Mouse (Mus musculus): ENCODE results near the gene Lrrc52.

The Lrrc52 gene

DNA sequence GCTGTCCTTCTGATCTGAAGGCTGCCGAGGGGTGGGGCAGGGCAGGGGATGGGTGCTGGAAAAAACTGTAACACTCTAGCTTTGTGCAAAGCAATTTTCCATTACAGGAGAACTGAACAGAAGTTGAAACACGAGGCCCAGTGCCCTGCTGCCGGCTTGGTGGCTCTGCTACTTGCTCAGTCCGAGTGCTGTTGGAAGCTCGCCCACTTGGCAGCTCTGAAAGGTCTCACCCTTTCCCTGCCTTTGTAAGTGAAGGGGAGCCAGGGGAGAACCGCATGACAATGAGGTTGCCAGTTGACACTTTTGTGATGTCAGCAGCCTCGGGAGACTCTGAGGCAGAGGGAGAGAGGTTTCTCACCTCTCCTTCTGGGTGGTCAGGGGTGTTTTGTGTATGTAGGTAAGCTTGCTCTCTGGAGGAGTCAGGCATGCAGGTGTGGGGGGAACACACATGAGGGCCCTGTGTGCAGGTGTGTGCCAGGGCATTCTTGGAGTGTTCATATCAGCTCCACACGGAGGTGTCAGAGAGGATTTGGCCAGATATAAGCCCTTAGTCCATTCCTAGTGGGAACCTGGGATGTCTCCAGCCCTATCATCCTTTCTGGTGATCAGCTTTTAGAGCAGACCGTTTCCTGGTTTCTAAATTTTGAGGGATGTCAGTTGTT is at the start of gene Lrrc52:
Gene Lrrc52, minus strand, starts transcription at position 16 of the 662 bp plus-strand sequence.
- no peak for DNase-seq (ENCODE audit: low spot score)

- DNase-seq (ENCODE audit: low spot score): no peak
Observed at GRCm38 (mm10) chr1:167511621-167512020, 45.0 kb upstream of the Lrrc52 start.

DNA sequence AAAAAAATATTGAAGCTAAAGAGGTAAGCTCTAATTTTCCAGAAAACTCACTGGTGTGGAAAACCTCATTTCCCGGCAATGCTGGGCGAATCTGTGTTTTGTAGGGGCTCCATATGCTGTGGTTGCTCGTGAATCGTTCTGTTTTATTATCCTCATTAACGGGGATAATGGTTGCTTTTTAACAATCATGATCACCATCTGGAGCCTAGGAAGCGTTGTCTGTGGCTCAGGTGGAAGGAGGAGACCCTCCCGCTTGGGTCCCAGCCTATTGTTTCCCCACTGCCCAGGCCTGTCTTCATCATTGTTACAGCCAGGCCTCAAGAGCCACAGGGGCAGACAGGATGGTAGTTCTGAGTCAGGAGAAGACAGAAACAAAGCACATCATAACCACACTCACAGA is 39.5 kb upstream of the Lrrc52 start:
- DNase-seq (ENCODE audit: low spot score): no peak

DNA sequence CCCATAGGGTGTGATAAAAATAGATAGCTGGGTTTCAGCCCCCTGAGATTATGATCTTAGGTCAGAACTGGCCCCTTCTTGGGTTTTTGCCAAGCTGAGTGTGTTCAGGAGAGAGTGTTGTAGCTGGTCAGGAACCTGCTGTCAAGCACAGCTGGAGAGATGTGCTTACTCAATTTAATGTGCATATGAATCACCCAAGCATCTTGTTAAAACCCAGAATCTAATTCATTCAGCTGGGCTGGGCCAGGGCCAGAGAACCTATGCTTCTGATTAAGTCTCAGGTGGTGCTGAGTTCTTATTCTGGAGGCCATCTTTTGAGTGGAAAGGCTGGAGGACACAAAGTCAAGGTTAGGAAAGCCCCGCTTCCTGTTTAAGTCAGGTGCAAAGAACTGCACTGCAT is 38.8 kb upstream of the Lrrc52 start:
- no peak for DNase-seq (ENCODE audit: low spot score)

- DNase-seq (ENCODE audit: low spot score): no peak
Observed at GRCm38 (mm10) chr1:167499097-167499850, 32.7 kb upstream of the Lrrc52 start.

DNA sequence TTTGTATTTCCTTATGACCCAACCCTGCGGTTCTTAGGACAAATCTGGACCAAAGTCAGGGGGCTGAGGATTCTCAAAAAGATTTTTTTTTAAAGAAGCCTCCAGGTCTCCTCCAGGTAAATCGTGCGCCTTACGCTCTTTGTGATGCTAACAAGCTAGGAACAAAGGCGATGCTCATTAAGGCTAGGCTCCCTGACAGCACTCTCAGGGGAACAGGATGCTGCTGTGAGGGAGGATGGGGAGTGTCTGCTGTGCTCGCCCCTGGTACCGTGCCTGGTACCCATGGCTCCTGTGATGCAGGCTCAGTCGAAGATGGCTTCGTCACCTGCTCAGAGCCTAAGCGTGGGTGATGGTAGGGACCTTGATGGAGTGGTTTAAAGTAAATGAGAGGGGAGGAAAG is 31.4 kb upstream of the Lrrc52 start:
- DNase-seq (ENCODE audit: low spot score): no peak

DNA sequence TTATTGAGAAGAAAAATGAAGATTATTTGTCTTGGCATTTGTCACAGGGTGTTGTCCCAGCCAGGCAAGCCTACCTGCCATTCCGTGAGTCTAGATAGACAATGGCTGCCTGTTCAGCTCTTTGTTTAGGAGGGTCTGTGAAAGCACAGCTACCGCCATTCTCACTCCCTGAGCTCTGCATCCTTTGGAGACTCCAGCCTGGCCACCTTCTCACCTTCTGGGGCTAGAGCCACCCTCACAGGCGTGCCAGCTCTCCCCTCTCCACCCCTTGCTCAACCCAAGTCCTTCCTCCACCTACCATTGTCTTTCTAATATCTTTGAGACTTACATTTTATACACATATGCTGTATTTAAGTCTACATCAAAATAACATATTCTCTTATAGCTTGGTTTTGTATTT is 31.0 kb upstream of the Lrrc52 start:
- DNase-seq (ENCODE audit: low spot score): no peak

DNA sequence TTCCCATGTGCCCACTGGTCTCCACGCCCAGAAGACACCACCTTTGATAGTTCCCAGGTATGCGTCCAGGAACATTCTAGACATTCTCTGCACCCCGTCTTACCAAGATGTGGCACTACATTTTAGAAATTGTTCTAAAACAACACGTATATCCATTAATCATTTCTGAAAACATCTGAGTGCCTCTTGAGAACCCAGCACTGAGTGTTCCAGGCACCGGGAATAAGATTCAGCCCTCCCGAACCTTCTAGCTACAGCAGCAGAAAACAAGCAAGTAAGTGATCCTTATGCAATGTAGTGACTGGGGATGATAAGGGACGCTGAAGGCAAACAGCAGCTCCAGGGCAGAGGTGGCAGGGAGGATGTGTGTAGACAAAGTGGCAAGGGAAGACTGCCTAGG is 24.9 kb upstream of the Lrrc52 start:
- no peak for DNase-seq (ENCODE audit: low spot score)

- DNase-seq (ENCODE audit: low spot score): no peak
Observed at GRCm38 (mm10) chr1:167487933-167488332, 21.4 kb upstream of the Lrrc52 start.

DNA sequence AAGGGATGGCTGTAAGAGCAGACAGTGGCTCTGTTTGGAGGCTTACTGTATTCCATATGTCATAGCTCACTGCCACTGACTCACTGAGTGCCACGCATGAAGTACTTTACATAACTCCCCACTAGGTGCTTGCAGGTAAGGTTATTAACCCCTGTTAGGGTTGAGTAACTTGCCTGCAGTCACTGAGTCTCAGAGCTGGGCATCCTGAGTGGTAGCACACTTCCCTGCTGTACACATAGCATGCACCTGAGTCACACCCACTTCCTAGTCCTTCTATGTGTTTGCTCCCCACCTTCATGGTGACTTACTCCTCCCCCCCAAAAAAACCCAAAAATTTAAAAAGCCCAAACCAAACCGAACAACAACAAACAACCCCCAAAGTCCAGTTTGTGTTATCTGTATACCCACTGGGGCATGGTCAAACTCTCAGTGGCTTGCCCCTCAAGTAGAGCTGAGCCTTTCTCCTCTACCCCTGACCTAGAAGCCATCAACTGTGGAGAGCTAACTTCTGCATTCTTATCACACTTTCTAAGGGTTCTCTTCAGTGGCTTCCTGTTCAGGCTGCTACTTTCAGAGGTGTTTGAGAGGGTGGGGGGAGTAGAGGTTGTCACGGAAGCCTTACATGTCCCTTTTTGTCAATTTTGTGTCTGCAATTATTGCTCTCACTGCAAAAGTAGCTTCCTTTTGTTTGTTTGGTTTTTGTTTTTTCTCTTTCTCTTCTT is 20.5 kb upstream of the Lrrc52 start:
- DNase-seq (ENCODE audit: low spot score): no peak

GRCm38 (mm10) chr1:167482863-167483262 is 16.3 kb upstream of the Lrrc52 start:
- DNase-seq (ENCODE audit: low spot score): no peak

- no peak for DNase-seq (ENCODE audit: low spot score)
Observed at GRCm38 (mm10) chr1:167473585-167473984, 7.0 kb upstream of the Lrrc52 start.

- no peak for DNase-seq (ENCODE audit: low spot score)
Observed at GRCm38 (mm10) chr1:167467916-167468315, 1.3 kb upstream of the Lrrc52 start.

GRCm38 (mm10) chr1:167457311-167457710 is 9.3 kb downstream of the Lrrc52 start:
- no peak for DNase-seq (ENCODE audit: low spot score)

DNA sequence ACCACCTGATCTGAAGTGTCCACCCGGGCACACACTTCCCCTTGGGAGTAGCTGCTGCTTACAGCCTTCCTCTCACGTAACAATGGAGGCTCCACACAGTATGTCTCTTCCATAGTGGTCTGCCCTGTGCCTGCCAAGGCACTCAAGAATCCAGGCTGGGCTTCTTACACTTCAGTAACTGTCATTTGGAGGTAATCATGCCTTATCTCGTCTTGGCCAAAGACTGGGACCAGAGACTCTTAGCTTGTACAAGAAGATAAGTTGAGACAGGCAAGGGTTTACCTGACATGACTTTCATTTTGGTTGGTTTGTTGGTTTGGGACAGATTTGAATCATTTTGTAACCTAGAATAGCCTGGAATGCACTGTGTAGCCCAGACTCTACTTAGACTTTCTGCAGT is 13.5 kb downstream of the Lrrc52 start:
- DNase-seq (ENCODE audit: low spot score): no peak

DNA sequence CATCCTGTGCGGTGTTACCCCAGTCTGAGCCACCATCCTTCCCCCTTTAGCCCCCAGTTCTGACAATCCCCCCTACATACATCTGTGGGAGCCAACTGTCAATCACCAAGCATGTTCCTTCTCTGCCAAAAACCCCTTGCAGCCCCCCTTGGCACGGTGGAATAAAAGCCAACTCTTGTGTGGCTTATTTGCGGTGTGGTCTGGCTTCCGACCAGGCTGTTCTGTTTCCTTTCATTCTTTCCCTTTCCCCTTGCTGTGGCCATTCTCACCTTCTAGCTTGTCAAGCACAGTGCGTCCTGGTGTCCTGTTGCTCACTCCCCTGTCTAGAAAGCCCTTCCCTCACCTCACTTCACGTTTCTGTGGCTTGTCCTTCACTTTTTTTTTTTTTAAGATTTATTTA is 14.1 kb downstream of the Lrrc52 start:
- no peak for DNase-seq (ENCODE audit: low spot score)

DNA sequence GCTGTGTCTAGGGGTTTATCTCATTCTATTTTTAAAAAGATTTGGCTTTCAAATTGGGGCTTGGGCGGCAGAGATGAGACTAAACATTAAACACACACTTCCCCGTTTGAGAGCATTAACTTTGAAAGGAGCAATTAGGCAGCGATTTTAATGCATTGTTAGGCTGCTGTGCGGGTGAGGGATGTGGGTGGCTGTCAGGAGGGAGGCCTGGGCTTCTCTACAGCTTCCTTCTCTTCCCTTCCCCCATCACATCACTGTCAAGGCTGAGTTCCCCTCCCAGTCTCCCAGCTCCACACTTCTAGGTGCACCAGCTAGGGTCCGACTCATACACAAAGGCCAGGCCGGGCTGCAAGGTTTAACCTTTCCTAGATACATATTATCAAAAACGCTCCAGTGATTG is 18.0 kb downstream of the Lrrc52 start:
- DNase-seq (ENCODE audit: low spot score): no peak

GRCm38 (mm10) chr1:167448088-167448487 is 18.5 kb downstream of the Lrrc52 start:
- no peak for DNase-seq (ENCODE audit: low spot score)

DNA sequence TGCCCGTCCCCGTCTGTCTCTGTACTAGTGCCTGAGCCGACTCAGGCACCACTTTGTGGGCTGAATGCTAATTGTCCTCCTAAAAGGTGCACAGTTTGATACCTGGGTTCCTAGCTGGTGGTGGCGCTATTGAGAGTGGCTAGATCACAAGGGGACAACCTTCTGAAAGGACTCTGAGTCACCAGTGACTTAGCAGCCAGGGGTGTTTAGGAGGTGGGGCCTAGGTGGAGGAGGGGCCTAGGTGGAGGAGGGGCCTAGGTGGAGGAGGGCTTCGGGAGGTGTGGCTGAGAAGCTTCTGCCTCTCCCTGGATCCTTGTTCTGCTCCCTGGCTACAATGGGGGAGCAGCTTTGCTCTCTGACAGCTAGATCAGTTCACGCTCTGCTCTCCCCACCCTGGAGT is 20.1 kb downstream of the Lrrc52 start:
- no peak for DNase-seq (ENCODE audit: low spot score)

- DNase-seq (ENCODE audit: low spot score): no peak
Observed at GRCm38 (mm10) chr1:167445167-167445566, 21.4 kb downstream of the Lrrc52 start.

GRCm38 (mm10) chr1:167438231-167438885 is 28.2 kb downstream of the Lrrc52 start:
- DNase-seq (ENCODE audit: low spot score): no peak

DNA sequence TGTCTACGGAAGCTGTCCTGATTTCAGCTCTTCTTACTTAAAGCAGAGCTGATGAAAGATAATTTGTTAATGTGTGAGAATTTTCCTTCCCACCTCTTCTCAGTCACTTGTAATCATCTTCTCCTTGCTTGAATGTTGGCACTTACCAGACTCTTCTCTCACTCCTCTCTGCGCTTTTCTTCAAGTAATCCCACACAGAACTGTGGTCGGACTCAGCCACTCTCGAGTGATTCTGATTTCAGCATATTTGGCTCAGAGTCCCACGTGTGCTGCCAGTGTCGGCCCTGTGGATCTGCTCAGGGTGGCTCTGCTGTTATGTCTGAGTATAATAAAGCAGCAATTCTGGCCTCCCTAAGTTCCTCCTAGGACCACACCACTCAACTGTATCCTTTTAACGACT is 29.5 kb downstream of the Lrrc52 start:
- DNase-seq (ENCODE audit: low spot score): no peak

Measured in yolk sac, embryonic 10.5 days (tissue).